Mouse (Mus musculus): ENCODE measurements around the gene Btbd35f11.
"Not testable (repeated sequence)": the region's sequence is repeated elsewhere in the genome, so short reads cannot be mapped to it uniquely, and the experiment has no call there.

Gene Btbd35f11

DNA sequence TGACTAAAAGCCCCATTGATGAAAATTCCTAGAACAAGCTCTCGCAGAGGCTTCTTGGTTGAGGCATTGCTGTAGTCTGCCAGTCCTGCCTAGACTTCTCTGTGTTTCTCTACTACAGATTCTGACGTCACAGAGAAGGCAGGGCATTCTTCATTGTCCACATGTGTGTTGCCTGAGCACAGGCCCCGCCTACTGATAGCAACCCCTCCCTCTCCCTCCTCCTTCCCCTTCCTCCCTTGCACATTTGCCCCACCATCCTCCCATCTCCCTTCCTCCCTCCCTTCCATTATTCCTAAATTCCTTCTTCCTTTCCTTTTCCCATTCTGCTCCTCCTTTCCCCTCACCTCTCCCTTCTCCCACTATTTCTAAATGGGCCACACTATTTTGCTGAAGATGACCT lies at the start of gene Btbd35f11:
Btbd35f11 (minus strand) TSS at position 101 of the 400 bp plus-strand sequence.
- DNase-seq = not testable (repeated sequence)

DNA sequence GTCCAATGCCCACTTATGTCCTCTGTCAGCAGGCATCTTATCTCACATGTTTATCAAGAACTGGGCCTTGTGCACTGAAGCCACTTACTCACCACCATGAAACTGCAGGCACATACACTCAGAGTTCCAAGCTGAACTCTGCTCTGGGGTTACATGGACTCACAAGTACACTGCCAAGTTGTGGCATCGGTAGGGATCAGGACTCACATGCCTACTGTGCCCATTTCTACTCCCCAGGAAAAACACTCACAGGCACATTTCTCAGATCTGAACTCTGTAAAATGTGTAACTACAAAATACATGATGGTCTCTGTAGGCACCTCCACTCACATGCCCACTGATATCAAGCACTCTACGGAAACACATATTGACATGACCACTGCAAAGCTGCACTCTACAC lies 33.5 kb downstream of the Btbd35f11 start:
- DNase-seq = not testable (repeated sequence)

Data from lung, adult 18-20 months (tissue).